Mouse (Mus musculus) lung, postnatal 0 days (tissue): ENCODE results near the gene Cfdp1.

Experiments used
- CTCF ChIP-seq: IDR thresholded peaks from 2 replicates; pipeline ENCODE4 v1.5.1; 2016; ENCODE audit warnings: antibody characterized with exemption, mild to moderate bottlenecking
- EP300 ChIP-seq: IDR thresholded peaks from 2 replicates; pipeline ENCODE4 v1.6.1; 2016; ENCODE audit warnings: antibody characterized with exemption, mild to moderate bottlenecking, control low read depth

DNA sequence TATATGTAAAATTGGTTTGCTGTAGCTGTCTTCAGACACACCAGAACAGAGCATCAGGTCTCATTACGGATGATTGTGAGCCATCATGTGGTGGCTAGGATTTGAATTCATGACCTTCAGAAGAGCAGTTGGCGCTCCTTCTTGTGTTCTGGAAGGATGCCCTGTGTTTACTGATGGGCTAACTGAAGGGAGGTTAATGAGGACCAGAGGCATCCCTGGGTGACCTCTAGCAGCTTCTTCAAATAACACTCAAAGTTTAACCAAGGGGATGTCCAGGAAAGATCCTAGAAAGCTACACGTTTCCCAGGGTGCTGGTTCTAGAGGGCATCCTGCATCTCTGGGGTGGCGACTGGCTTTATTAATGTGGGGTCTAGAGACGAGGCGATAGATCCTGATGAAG, 99.4 kb downstream of the Cfdp1 start:
- TF ChIP-seq CTCF, result no peak
- no peak for TF ChIP-seq EP300
